Mouse (Mus musculus) lung, embryonic 14.5 days (tissue): ENCODE results near the gene Fat4. TPM values are rescaled to one million over a fixed set of nuclear protein-coding genes. Genes with fewer than 3 reads are reported as not detected.

Experiments
- ATAC-seq: fragments of 200-750 bp; cut with Nextera tagmentation; 2 replicates; pipeline ENCODE4 v1.8.0; 2017; ENCODE audit warnings: mild to moderate bottlenecking, moderate TSS enrichment, moderate library complexity; ENCODE audit not compliant: insufficient read depth
- DNase-seq: peaks from one replicate; pipeline ENCODE4 v3.0.0-alpha.2; 2015
- H3K27ac ChIP-seq: fragments of 300-500 bp; sonication (generic); 2 replicates; pipeline ENCODE4 v1.5.1; 2014; ENCODE audit warnings: low read depth, mild to moderate bottlenecking, moderate library complexity
- H3K27me3 ChIP-seq: fragments of 300-500 bp; sonication (generic); 2 replicates; pipeline ENCODE4 v1.6.1; 2014; ENCODE audit warnings: low read length, control low read depth; ENCODE audit not compliant: insufficient read depth
- H3K36me3 ChIP-seq: fragments of 300-500 bp; sonication (generic); 2 replicates; pipeline ENCODE4 v1.6.1; 2014; ENCODE audit warnings: control low read depth; ENCODE audit not compliant: insufficient read depth
- H3K4me1 ChIP-seq: fragments of 300-500 bp; sonication (generic); 2 replicates; pipeline ENCODE4 v1.6.1; 2014; ENCODE audit warnings: antibody characterized with exemption, control low read depth; ENCODE audit not compliant: insufficient read depth
- H3K4me2 ChIP-seq: fragments of 300-500 bp; sonication (generic); 2 replicates; pipeline ENCODE4 v1.6.1; 2014; ENCODE audit warnings: mild to moderate bottlenecking
- H3K4me3 ChIP-seq: fragments of 300-500 bp; sonication (generic); 2 replicates; pipeline ENCODE4 v1.5.1; 2014; ENCODE audit warnings: low read depth, low read length
- H3K9ac ChIP-seq: fragments of 300-500 bp; sonication (generic); 2 replicates; pipeline ENCODE4 v1.6.1; 2014
- H3K9me3 ChIP-seq: fragments of 300-500 bp; sonication (generic); 2 replicates; pipeline ENCODE4 v1.6.1; 2016; ENCODE audit warnings: low read depth, low read length, control low read depth
- CTCF ChIP-seq: IDR thresholded peaks from 2 replicates; pipeline ENCODE4 v1.5.1; 2016; ENCODE audit warnings: antibody characterized with exemption, low read depth
- WGBS: fragments of 180-500 bp; shearing (Covaris S2); extraction: QIAGEN DNeasy Blood & Tissue Kit; methylation state at CpG from one replicate; pipeline ENCODE4 v1.1.7; 2014; 5-methylcytosine and 5-hydroxymethylcytosine counted together
- polyA plus RNA-seq: library from polyadenylated mRNA; unstranded; fragments of >200 nt; fragmentation: Nextera tagmentation; extraction: Ambion mirVana; gene quantifications from 2 replicates; pipeline ENCODE4 v1.2.1, GENCODE M21; 2014

Fat4 gene
- polyA plus RNA-seq, 1 experiment from 2014 or later = 9.3 TPM

GRCm38 (mm10) chr3:38956012-38956648, 69.4 kb downstream of the Fat4 start:
- H3K9ac ChIP-seq = no peak overlapping the region
- DNase-seq (no peak), ATAC-seq (no peak)
- WGBS = 72% methylated on average over 9 of the region's 9 CpGs
- H3K27me3 ChIP-seq = no peaks in the 10 kb centered on the region
- H3K27ac ChIP-seq = no peak overlapping the region
- no peaks in the 10 kb centered on the region for H3K9me3 ChIP-seq
- H3K4me1 ChIP-seq = no peaks in the 10 kb centered on the region
- no peak overlapping the region for H3K4me2 ChIP-seq
- peaks cover 44% of the 10 kb centered on the region for H3K36me3 ChIP-seq
- no peak overlapping the region for H3K4me3 ChIP-seq
- no peak for TF ChIP-seq CTCF

DNA sequence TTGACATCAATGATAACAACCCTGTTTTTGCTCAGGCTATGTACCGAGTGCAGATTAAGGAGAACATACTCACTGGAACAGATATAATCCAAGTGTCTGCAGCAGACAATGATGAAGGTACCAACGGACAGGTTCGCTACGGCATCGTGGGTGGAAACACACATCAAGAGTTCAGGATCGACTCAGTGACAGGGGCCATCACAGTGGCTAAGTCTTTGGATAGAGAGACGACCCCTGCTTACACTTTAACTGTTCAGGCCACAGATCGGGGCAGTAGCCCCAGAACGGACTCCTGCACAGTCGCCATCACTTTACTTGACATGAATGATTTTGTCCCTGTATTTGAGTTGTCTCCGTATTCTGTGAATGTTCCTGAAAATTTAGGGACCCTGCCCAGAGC, 70.4 kb downstream of the Fat4 start:
- WGBS = 87% methylated on average over 11 of the region's 11 CpGs
- H3K36me3 ChIP-seq = peaks cover 43% of the 10 kb centered on the region

DNA sequence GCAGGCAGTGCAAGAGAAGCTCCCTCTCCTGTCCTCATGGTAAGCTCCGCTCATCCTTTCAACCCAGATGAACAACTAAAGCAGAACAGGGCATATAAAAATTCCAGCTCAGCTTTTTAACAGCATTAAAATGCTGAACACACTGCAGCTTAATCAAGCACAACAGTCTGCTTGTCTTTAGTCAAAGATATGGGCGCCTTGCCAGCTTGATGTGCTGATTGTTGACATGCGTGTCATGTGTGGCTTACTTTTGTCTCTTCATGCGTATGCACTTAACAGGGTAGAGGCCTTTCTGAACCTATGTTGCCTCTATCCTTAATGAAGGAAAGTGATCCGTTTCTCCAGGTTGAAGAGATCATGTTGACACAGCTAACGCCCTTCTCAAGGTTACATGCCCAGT, 75.6 kb downstream of the Fat4 start:
- DNase-seq (peak; percentile 61), ATAC-seq (no peak)
- H3K36me3 ChIP-seq = peaks cover 27% of the 10 kb centered on the region
- H3K9me3 ChIP-seq = no peaks in the 10 kb centered on the region
- H3K27ac ChIP-seq = no peak overlapping the region
- no peak overlapping the region for H3K9ac ChIP-seq
- TF ChIP-seq CTCF = no peak
- WGBS = 58% methylated on average over 6 of the region's 6 CpGs
- H3K27me3 ChIP-seq = no peaks in the 10 kb centered on the region
- H3K4me3 ChIP-seq = no peak overlapping the region
- H3K4me2 ChIP-seq = no peak overlapping the region
- H3K4me1 ChIP-seq = no peaks in the 10 kb centered on the region

More for the DNA sequence above, 70.4 kb downstream of the Fat4 start:
- no peak overlapping the region for H3K9ac ChIP-seq
- no peaks in the 10 kb centered on the region for H3K9me3 ChIP-seq
- ATAC-seq (no peak), DNase-seq (no peak)
- TF ChIP-seq CTCF = no peak
- no peak overlapping the region for H3K27ac ChIP-seq
- no peaks in the 10 kb centered on the region for H3K4me1 ChIP-seq
- H3K4me2 ChIP-seq = no peak overlapping the region
- H3K27me3 ChIP-seq = no peaks in the 10 kb centered on the region
- no peak overlapping the region for H3K4me3 ChIP-seq

DNA sequence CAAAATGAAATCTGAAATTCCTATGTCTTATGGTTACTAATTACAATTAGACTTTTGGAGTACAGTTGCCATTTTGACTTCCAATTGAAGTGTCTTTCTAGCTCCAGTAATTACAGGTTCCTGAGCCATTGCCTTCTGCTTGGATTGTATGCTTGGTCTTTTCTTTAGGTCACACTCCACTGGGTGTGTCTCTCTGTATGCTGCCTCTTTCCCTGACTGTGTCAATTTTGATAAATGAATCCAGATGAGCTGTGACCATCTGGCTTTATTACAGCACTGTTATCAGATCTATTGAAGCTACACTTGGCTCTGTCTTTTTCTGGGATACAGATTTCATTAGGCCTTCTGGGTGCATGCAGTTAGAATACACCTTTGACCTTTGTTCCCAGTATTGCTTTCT, 80.7 kb downstream of the Fat4 start:
- DNase-seq (no peak), ATAC-seq (no peak)
- Histone ChIP-seq H3K4me1 (no peaks in the 10 kb centered on the region), H3K4me3 (no peak overlapping the region), H3K36me3 (peaks cover 10% of the 10 kb centered on the region), H3K9ac (no peak overlapping the region), H3K27me3 (no peaks in the 10 kb centered on the region), H3K4me2 (no peak overlapping the region), H3K9me3 (no peaks in the 10 kb centered on the region), H3K27ac (no peak overlapping the region)
- no peak for TF ChIP-seq CTCF

GRCm38 (mm10) chr3:38986379-38986778, 99.6 kb downstream of the Fat4 start:
- Histone ChIP-seq H3K4me3 (no peak overlapping the region), H3K4me2 (no peak overlapping the region), H3K36me3 (peaks cover 26% of the 10 kb centered on the region), H3K4me1 (no peaks in the 10 kb centered on the region), H3K27ac (no peak overlapping the region), H3K27me3 (no peaks in the 10 kb centered on the region), H3K9ac (no peak overlapping the region), H3K9me3 (no peaks in the 10 kb centered on the region)
- DNase-seq = no peak
- ATAC-seq = no peak
- no peak for TF ChIP-seq CTCF

GRCm38 (mm10) chr3:38989181-38989580, 102.4 kb downstream of the Fat4 start:
- Histone ChIP-seq H3K4me1 (no peaks in the 10 kb centered on the region), H3K4me2 (no peak overlapping the region), H3K9ac (no peak overlapping the region), H3K36me3 (peaks cover 4% of the 10 kb centered on the region; the same call in 1 of the 2 replicates), H3K27ac (no peak overlapping the region), H3K4me3 (no peak overlapping the region), H3K9me3 (no peaks in the 10 kb centered on the region), H3K27me3 (no peaks in the 10 kb centered on the region)
- 81% methylated on average over 3 of the region's 3 CpGs for WGBS
- DNase-seq (no peak), ATAC-seq (no peak)
- TF ChIP-seq CTCF = no peak

- Histone ChIP-seq H3K36me3 (peaks cover 45% of the 10 kb centered on the region), H3K4me2 (no peak overlapping the region), H3K9ac (no peak overlapping the region), H3K4me1 (no peaks in the 10 kb centered on the region), H3K27ac (no peak overlapping the region), H3K4me3 (no peak overlapping the region), H3K27me3 (no peaks in the 10 kb centered on the region), H3K9me3 (no peaks in the 10 kb centered on the region)
- no peak for DNase-seq
- no peak for TF ChIP-seq CTCF
- 62% methylated on average over 3 of the region's 3 CpGs for WGBS
- ATAC-seq = no peak
Observed at GRCm38 (mm10) chr3:39000011-39000410, 113.3 kb downstream of the Fat4 start.

DNA sequence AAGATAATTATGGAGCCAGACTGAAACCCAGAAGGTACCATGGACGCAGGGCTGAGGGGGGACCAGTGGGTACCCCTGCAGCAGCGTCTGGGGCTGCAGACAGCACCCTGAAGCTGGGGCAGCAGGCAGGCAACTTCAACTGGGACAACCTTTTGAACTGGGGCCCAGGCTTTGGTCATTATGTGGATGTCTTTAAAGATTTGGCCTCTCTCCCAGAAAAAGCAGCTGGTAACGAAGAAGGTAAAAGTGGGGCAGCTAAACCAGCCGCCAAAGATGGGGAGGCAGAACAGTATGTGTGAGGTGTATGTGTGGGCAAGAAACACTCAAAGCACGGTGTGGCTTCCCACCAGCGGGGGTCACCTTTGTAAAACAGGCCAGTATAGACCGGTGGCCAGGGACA, 123.8 kb downstream of the Fat4 start:
- WGBS = 76% methylated on average over 7 of the region's 7 CpGs
- no peaks in the 10 kb centered on the region for H3K4me1 ChIP-seq
- no peak overlapping the region for H3K4me3 ChIP-seq
- no peaks in the 10 kb centered on the region for H3K9me3 ChIP-seq
- DNase-seq = peak; percentile 6
- H3K4me2 ChIP-seq = no peak overlapping the region
- no peak overlapping the region for H3K9ac ChIP-seq
- TF ChIP-seq CTCF = 0 out of 2 replicates have a peak, but pooled peaks have one; percentile 3
- no peaks in the 10 kb centered on the region for H3K27me3 ChIP-seq
- no peak overlapping the region for H3K27ac ChIP-seq
- ATAC-seq = no peak
- H3K36me3 ChIP-seq = peaks cover 55% of the 10 kb centered on the region
